Mouse (Mus musculus) midbrain, postnatal 0 days (tissue): ENCODE measurements around the gene Slc6a6. TPM values are rescaled to one million over a fixed set of nuclear protein-coding genes. Genes with fewer than 3 reads are reported as not detected.

Experiments
- ATAC-seq: fragments of 200-750 bp; cut with Nextera tagmentation; 2 replicates; pipeline ENCODE4 v1.8.0; 2017; ENCODE audit warnings: moderate number of reproducible peaks, mild to moderate bottlenecking, moderate TSS enrichment, moderate library complexity; ENCODE audit not compliant: low FRiP score
- DNase-seq: peaks from one replicate; pipeline ENCODE4 v3.0.0-alpha.2; 2015; ENCODE audit warnings: low spot score
- H3K27ac ChIP-seq: fragments of 300-500 bp; sonication (generic); 2 replicates; pipeline ENCODE4 v1.5.1; 2014; ENCODE audit warnings: low read depth, mild to moderate bottlenecking, low read length, mixed read lengths
- H3K27me3 ChIP-seq: fragments of 300-500 bp; sonication (generic); 2 replicates; pipeline ENCODE4 v1.6.1; 2014; ENCODE audit warnings: low read length, control low read depth, mixed read lengths; ENCODE audit not compliant: insufficient read depth
- H3K36me3 ChIP-seq: fragments of 300-500 bp; sonication (generic); 2 replicates; pipeline ENCODE4 v1.6.1; 2014; ENCODE audit warnings: low read length, control low read depth, mixed read lengths; ENCODE audit not compliant: insufficient read depth
- H3K4me1 ChIP-seq: fragments of 300-500 bp; sonication (generic); 2 replicates; pipeline ENCODE4 v1.6.1; 2014; ENCODE audit warnings: mild to moderate bottlenecking, control low read depth, antibody characterized with exemption, low read length, mixed read lengths; ENCODE audit not compliant: insufficient read depth
- H3K4me2 ChIP-seq: fragments of 300-500 bp; sonication (generic); 2 replicates; pipeline ENCODE4 v1.6.1; 2014; ENCODE audit warnings: low read depth, mild to moderate bottlenecking, low read length, mixed read lengths; ENCODE audit not compliant: poor library complexity, severe bottlenecking
- H3K4me3 ChIP-seq: fragments of 300-500 bp; sonication (generic); 2 replicates; pipeline ENCODE4 v1.5.1; 2014; ENCODE audit warnings: low read depth, mild to moderate bottlenecking, low read length, moderate library complexity
- H3K9ac ChIP-seq: fragments of 300-500 bp; sonication (generic); replicated peaks from 2 replicates; pipeline ENCODE4 v1.6.1; 2014; ENCODE audit warnings: mild to moderate bottlenecking, low read length, moderate library complexity, mixed read lengths; ENCODE audit not compliant: poor library complexity, severe bottlenecking
- H3K9me3 ChIP-seq: fragments of 300-500 bp; sonication (generic); 2 replicates; pipeline ENCODE4 v1.6.1; 2016; ENCODE audit warnings: low read length, control low read depth
- CTCF ChIP-seq: IDR thresholded peaks from 2 replicates; pipeline ENCODE4 v1.5.1; 2016; ENCODE audit warnings: antibody characterized with exemption, mild to moderate bottlenecking
- WGBS: fragments of 180-500 bp; shearing (Covaris S2); extraction: QIAGEN DNeasy Blood & Tissue Kit; methylation state at CpG from one replicate; pipeline ENCODE4 v1.1.7; 2014; 5-methylcytosine and 5-hydroxymethylcytosine counted together
- polyA plus RNA-seq: library from polyadenylated mRNA; unstranded; fragments of >200 nt; fragmentation: Nextera tagmentation; extraction: Ambion mirVana; gene quantifications from 2 replicates; pipeline ENCODE4 v1.2.1, GENCODE M21; 2015
- total RNA-seq: library from RNA; depleted of rRNA; stranded (reverse); fragments of >200 nt; gene quantifications from 2 replicates; pipeline ENCODE4 v1.2.3, GENCODE M21; 2014

Slc6a6 gene
- total and polyA plus RNA-seq, 2 experiments from 2014 or later: 146 to 147 TPM

- Histone ChIP-seq H3K9me3 (no peaks in the 10 kb centered on the region), H3K9ac (no peak overlapping the region), H3K4me1 (no peaks in the 10 kb centered on the region), H3K4me3 (no peak overlapping the region), H3K36me3 (peaks cover 63% of the 10 kb centered on the region), H3K4me2 (no peak overlapping the region), H3K27ac (no peak overlapping the region), H3K27me3 (no peaks in the 10 kb centered on the region)
- DNase-seq (no peak), ATAC-seq (no peak)
- no peak for TF ChIP-seq CTCF
- WGBS: 75% methylated on average over 12 of the region's 12 CpGs
Observed at GRCm38 (mm10) chr6:91754845-91755244, 71.0 kb downstream of the Slc6a6 start.

GRCm38 (mm10) chr6:91762051-91762742 lies 78.3 kb downstream of the Slc6a6 start:
- no peaks in the 10 kb centered on the region for H3K9me3 ChIP-seq
- no peak for ATAC-seq
- H3K9ac ChIP-seq: no peak overlapping the region
- no peaks in the 10 kb centered on the region for H3K4me1 ChIP-seq
- no peak overlapping the region for H3K4me2 ChIP-seq
- no peak overlapping the region for H3K4me3 ChIP-seq
- TF ChIP-seq CTCF: peak; percentile 56
- DNase-seq: peak; percentile 41
- peaks cover 39% of the 10 kb centered on the region for H3K36me3 ChIP-seq
- no peak overlapping the region for H3K27ac ChIP-seq
- 87% methylated on average over 9 of the region's 9 CpGs for WGBS
- no peaks in the 10 kb centered on the region for H3K27me3 ChIP-seq

- H3K9me3 ChIP-seq: no peaks in the 10 kb centered on the region
- no peak for TF ChIP-seq CTCF
- WGBS: 81% methylated on average over 8 of the region's 8 CpGs
- no peak overlapping the region for H3K27ac ChIP-seq
- no peaks in the 10 kb centered on the region for H3K27me3 ChIP-seq
- H3K4me1 ChIP-seq: no peaks in the 10 kb centered on the region
- no peak for ATAC-seq
- no peak overlapping the region for H3K9ac ChIP-seq
- H3K36me3 ChIP-seq: peaks cover 41% of the 10 kb centered on the region
- H3K4me2 ChIP-seq: no peak overlapping the region
- H3K4me3 ChIP-seq: no peak overlapping the region
- DNase-seq: no peak
Observed at GRCm38 (mm10) chr6:91767550-91767949, 83.7 kb downstream of the Slc6a6 start.

- ATAC-seq (no peak), DNase-seq (no peak)
- Histone ChIP-seq H3K27me3 (no peaks in the 10 kb centered on the region), H3K4me1 (no peaks in the 10 kb centered on the region), H3K9me3 (no peaks in the 10 kb centered on the region), H3K9ac (no peak overlapping the region), H3K36me3 (peaks cover 29% of the 10 kb centered on the region), H3K4me3 (no peak overlapping the region), H3K4me2 (no peak overlapping the region), H3K27ac (no peak overlapping the region)
- TF ChIP-seq CTCF: no peak
- WGBS: 80% methylated on average over 5 of the region's 5 CpGs
Observed at GRCm38 (mm10) chr6:91773951-91774350, 90.1 kb downstream of the Slc6a6 start.

- no peak overlapping the region for H3K27ac ChIP-seq
- H3K36me3 ChIP-seq: peaks cover 38% of the 10 kb centered on the region
- no peaks in the 10 kb centered on the region for H3K27me3 ChIP-seq
- WGBS: 14% methylated on average over 9 of the region's 9 CpGs
- H3K9ac ChIP-seq: no peak overlapping the region
- H3K4me3 ChIP-seq: no peak overlapping the region
- peak; percentile 61; the same call in 1 of the 2 replicates for ATAC-seq
- no peaks in the 10 kb centered on the region for H3K9me3 ChIP-seq
- TF ChIP-seq CTCF: peak; percentile 95
- H3K4me2 ChIP-seq: no peak overlapping the region
- DNase-seq: peak; percentile 79
- no peaks in the 10 kb centered on the region for H3K4me1 ChIP-seq
Observed at GRCm38 (mm10) chr6:91776543-91776942, 92.7 kb downstream of the Slc6a6 start.

- Histone ChIP-seq H3K9me3 (no peaks in the 10 kb centered on the region), H3K36me3 (peaks cover 43% of the 10 kb centered on the region), H3K27me3 (no peaks in the 10 kb centered on the region), H3K4me2 (no peak overlapping the region), H3K4me3 (no peak overlapping the region), H3K4me1 (no peaks in the 10 kb centered on the region), H3K9ac (no peak overlapping the region), H3K27ac (no peak overlapping the region)
- ATAC-seq (no peak), DNase-seq (no peak)
- WGBS: 81% methylated on average over 9 of the region's 9 CpGs
- no peak for TF ChIP-seq CTCF
Observed at GRCm38 (mm10) chr6:91779206-91779605, 95.4 kb downstream of the Slc6a6 start.
